Mouse (Mus musculus) thymus, adult 2 months (tissue): Measurements from ENCODE around the gene Nfe2. TPM values are rescaled to one million over a fixed set of nuclear protein-coding genes. Genes with fewer than 3 reads are reported as not detected.
A peak's percentile ranks its signal among the peaks of the same experiment; 100 is the strongest.

Experiments used
- DNase-seq: peaks from one replicate; pipeline ENCODE4 v3.0.0; 2021
- H3K27ac ChIP-seq: fragments of 200-500 bp; 2 replicates; pipeline ENCODE4 v1.5.1; 2012; ENCODE audit warnings: low read length, control low read depth; ENCODE audit not compliant: control insufficient read depth, insufficient read depth
- H3K27me3 ChIP-seq: fragments of 200-500 bp; 2 replicates; pipeline ENCODE4 v1.6.1; 2012; ENCODE audit warnings: mild to moderate bottlenecking, low read length, moderate library complexity, mixed read lengths; ENCODE audit not compliant: control insufficient read depth, insufficient read depth
- H3K36me3 ChIP-seq: fragments of 200-500 bp; 2 replicates; pipeline ENCODE4 v1.6.1; 2012; ENCODE audit warnings: mild to moderate bottlenecking, low read length, moderate library complexity; ENCODE audit not compliant: control insufficient read depth, insufficient read depth
- H3K4me1 ChIP-seq: fragments of 200-500 bp; replicated peaks from 2 replicates; pipeline ENCODE4 v1.6.1; 2012; ENCODE audit warnings: low read length; ENCODE audit not compliant: control insufficient read depth, insufficient read depth
- H3K4me3 ChIP-seq: fragments of 200-500 bp; 2 replicates; pipeline ENCODE4 v1.5.1; 2012; ENCODE audit warnings: mild to moderate bottlenecking, low read length, control low read depth, moderate library complexity; ENCODE audit not compliant: control insufficient read depth, insufficient read depth
- CTCF ChIP-seq: fragments of 200-500 bp; IDR thresholded peaks from 2 replicates; pipeline ENCODE4 v1.5.1; 2012; ENCODE audit warnings: mild to moderate bottlenecking, control low read depth, low read length, moderate library complexity, borderline replicate concordance; ENCODE audit not compliant: control insufficient read depth, poor library complexity, insufficient read depth; ENCODE audit errors: extremely low read depth
- POLR2A ChIP-seq: fragments of 200-500 bp; IDR thresholded peaks from 2 replicates; pipeline ENCODE4 v1.6.1; 2012; ENCODE audit warnings: mild to moderate bottlenecking, low read length, control low read depth, moderate library complexity; ENCODE audit not compliant: control insufficient read depth, poor library complexity, insufficient read depth; ENCODE audit errors: extremely low read depth
- WGBS: fragments of 180-500 bp; shearing (Covaris S2); methylation state at CpG from one replicate; pipeline ENCODE4 v1.1.7; 2018; 5-methylcytosine and 5-hydroxymethylcytosine counted together
- polyA plus RNA-seq: library from polyadenylated mRNA; depleted of rRNA; stranded (reverse); fragments of >200 nt; gene quantifications from 2 replicates; pipeline ENCODE4 v1.2.3, GENCODE M21; 2012

Gene Nfe2
- polyA plus RNA-seq, 1 experiment = 4.9 TPM

- Histone ChIP-seq H3K4me3 (no peak overlapping the region), H3K27me3 (no peaks in the 10 kb centered on the region), H3K36me3 (no peaks in the 10 kb centered on the region), H3K4me1 (no peaks in the 10 kb centered on the region), H3K27ac (no peak overlapping the region)
- no peak for TF ChIP-seq CTCF
- no peak for TF ChIP-seq POLR2A
- DNase-seq = no peak
- 93% methylated on average over 3 of the region's 3 CpGs for WGBS
Observed at GRCm38 (mm10) chr15:103227022-103227421, 31.2 kb downstream of the Nfe2 start.

- no peak overlapping the region for H3K27ac ChIP-seq
- H3K36me3 ChIP-seq = no peaks in the 10 kb centered on the region
- TF ChIP-seq CTCF (no peak), POLR2A (no peak)
- 98% methylated on average over 2 of the region's 2 CpGs for WGBS
- no peak overlapping the region for H3K4me3 ChIP-seq
- no peaks in the 10 kb centered on the region for H3K4me1 ChIP-seq
- no peak for DNase-seq
- no peaks in the 10 kb centered on the region for H3K27me3 ChIP-seq
Observed at GRCm38 (mm10) chr15:103224161-103224560, 34.0 kb downstream of the Nfe2 start.

GRCm38 (mm10) chr15:103221386-103221785, 36.8 kb downstream of the Nfe2 start:
- Histone ChIP-seq H3K36me3 (no peaks in the 10 kb centered on the region), H3K4me1 (no peaks in the 10 kb centered on the region), H3K4me3 (no peak overlapping the region), H3K27me3 (no peaks in the 10 kb centered on the region), H3K27ac (no peak overlapping the region)
- no peak for TF ChIP-seq CTCF
- no peak for TF ChIP-seq POLR2A
- no peak for DNase-seq
- 44% methylated on average over 1 of the region's 1 CpGs for WGBS

GRCm38 (mm10) chr15:103220785-103221184, 37.4 kb downstream of the Nfe2 start:
- H3K27me3 ChIP-seq = no peaks in the 10 kb centered on the region
- no peak overlapping the region for H3K27ac ChIP-seq
- no peak overlapping the region for H3K4me3 ChIP-seq
- H3K36me3 ChIP-seq = no peaks in the 10 kb centered on the region
- TF ChIP-seq POLR2A (no peak), CTCF (no peak)
- H3K4me1 ChIP-seq = peaks cover 3% of the 10 kb centered on the region
- WGBS = 88% methylated on average over 3 of the region's 3 CpGs
- no peak for DNase-seq

GRCm38 (mm10) chr15:103216052-103216451, 42.2 kb downstream of the Nfe2 start:
- 82% methylated on average over 2 of the region's 2 CpGs for WGBS
- H3K27ac ChIP-seq = 0 out of 2 replicates have a peak overlapping the region, but pooled peaks have one; percentile 31

GRCm38 (mm10) chr15:103214971-103215907, 43.0 kb downstream of the Nfe2 start:
- H3K4me3 ChIP-seq = peak overlapping the region; percentile 15
- peak; percentile 92 for DNase-seq
- 8% methylated on average over 15 of the region's 15 CpGs for WGBS
- H3K27me3 ChIP-seq = no peaks in the 10 kb centered on the region
- TF ChIP-seq POLR2A (no peak), CTCF (no peak)
- H3K4me1 ChIP-seq = peaks cover 7% of the 10 kb centered on the region
- H3K36me3 ChIP-seq = peaks cover 26% of the 10 kb centered on the region
- H3K27ac ChIP-seq = peak overlapping the region; percentile 70

More at GRCm38 (mm10) chr15:103216052-103216451, 42.2 kb downstream of the Nfe2 start:
- Histone ChIP-seq H3K4me3 (no peak overlapping the region), H3K27me3 (no peaks in the 10 kb centered on the region), H3K36me3 (peaks cover 19% of the 10 kb centered on the region), H3K4me1 (peaks cover 7% of the 10 kb centered on the region)
- no peak for DNase-seq
- TF ChIP-seq CTCF (no peak), POLR2A (no peak)
